Mouse (Mus musculus): ENCODE results near the gene Eml4. TPM values are rescaled to one million over a fixed set of nuclear protein-coding genes. Genes with fewer than 3 reads are reported as not detected.

The Eml4 gene
- total and polyA plus RNA-seq, 2 experiments from 2014 or later, result 20.1 to 56.1 TPM

GRCm38 (mm10) chr17:83379791-83380190 lies 29.1 kb downstream of the Eml4 start:
- no peak for ATAC-seq (ENCODE audit: low FRiP score)
- DNase-seq (ENCODE audit: low spot score), result no peak
- no peak for TF ChIP-seq CTCF (IDR thresholded peaks at IDR 0.05)
- Histone ChIP-seq H3K4me3 (ENCODE audit: low read depth, low read length) (no peak overlapping the region), H3K27me3 (ENCODE audit: insufficient read depth, low read length) (no peaks in the 10 kb centered on the region), H3K27ac (ENCODE audit: low read depth, low read length) (no peak overlapping the region), H3K9ac (replicated peaks; ENCODE audit: low read length, poor library complexity, severe bottlenecking) (no peak overlapping the region), H3K4me1 (ENCODE audit: insufficient read depth, low read length) (0 out of 2 replicates have a peak, but pooled peaks cover 4% of the 10 kb centered on the region), H3K36me3 (ENCODE audit: insufficient read depth, low read length) (no peaks in the 10 kb centered on the region), H3K9me3 (ENCODE audit: low read length) (no peaks in the 10 kb centered on the region), H3K4me2 (ENCODE audit: low read depth, low read length, poor library complexity, severe bottlenecking) (no peak overlapping the region)
- 85% methylated on average over 3 of the region's 3 CpGs for WGBS

- ATAC-seq (ENCODE audit: low FRiP score) (no peak), DNase-seq (ENCODE audit: low spot score) (no peak)
- no peak overlapping the region for H3K27ac ChIP-seq (ENCODE audit: low read depth, low read length)
- H3K4me2 ChIP-seq (ENCODE audit: low read depth, low read length, poor library complexity, severe bottlenecking), result no peak overlapping the region
- TF ChIP-seq CTCF (IDR thresholded peaks at IDR 0.05), result no peak
- no peaks in the 10 kb centered on the region for H3K27me3 ChIP-seq (ENCODE audit: insufficient read depth, low read length)
- no peaks in the 10 kb centered on the region for H3K9me3 ChIP-seq (ENCODE audit: low read length)
- no peak overlapping the region for H3K4me3 ChIP-seq (ENCODE audit: low read depth, low read length)
- H3K4me1 ChIP-seq (ENCODE audit: insufficient read depth, low read length), result 0 out of 2 replicates have a peak, but pooled peaks cover 4% of the 10 kb centered on the region
- no peak overlapping the region for H3K9ac ChIP-seq (replicated peaks; ENCODE audit: low read length, poor library complexity, severe bottlenecking)
- H3K36me3 ChIP-seq (ENCODE audit: insufficient read depth, low read length), result no peaks in the 10 kb centered on the region
- 91% methylated on average over 5 of the region's 5 CpGs for WGBS
These were observed 32.0 kb downstream of the Eml4 start for GRCm38 (mm10) chr17:83382752-83383151.

GRCm38 (mm10) chr17:83384981-83385380 lies 34.2 kb downstream of the Eml4 start:
- no peak overlapping the region for H3K4me2 ChIP-seq (ENCODE audit: low read depth, low read length, poor library complexity, severe bottlenecking)
- no peak for TF ChIP-seq CTCF (IDR thresholded peaks at IDR 0.05)
- H3K4me1 ChIP-seq (ENCODE audit: insufficient read depth, low read length), result no peaks in the 10 kb centered on the region
- H3K36me3 ChIP-seq (ENCODE audit: insufficient read depth, low read length), result no peaks in the 10 kb centered on the region
- DNase-seq (ENCODE audit: low spot score), result no peak
- H3K9ac ChIP-seq (replicated peaks; ENCODE audit: low read length, poor library complexity, severe bottlenecking), result no peak overlapping the region
- H3K4me3 ChIP-seq (ENCODE audit: low read depth, low read length), result no peak overlapping the region
- 90% methylated on average over 2 of the region's 2 CpGs for WGBS
- no peak for ATAC-seq (ENCODE audit: low FRiP score)
- no peaks in the 10 kb centered on the region for H3K27me3 ChIP-seq (ENCODE audit: insufficient read depth, low read length)
- no peaks in the 10 kb centered on the region for H3K9me3 ChIP-seq (ENCODE audit: low read length)
- H3K27ac ChIP-seq (ENCODE audit: low read depth, low read length), result no peak overlapping the region

- Histone ChIP-seq H3K36me3 (ENCODE audit: insufficient read depth, low read length) (no peaks in the 10 kb centered on the region), H3K9me3 (ENCODE audit: low read length) (no peaks in the 10 kb centered on the region), H3K27ac (ENCODE audit: low read depth, low read length) (no peak overlapping the region), H3K4me1 (ENCODE audit: insufficient read depth, low read length) (no peaks in the 10 kb centered on the region), H3K4me3 (ENCODE audit: low read depth, low read length) (no peak overlapping the region), H3K4me2 (ENCODE audit: low read depth, low read length, poor library complexity, severe bottlenecking) (no peak overlapping the region), H3K27me3 (ENCODE audit: insufficient read depth, low read length) (no peaks in the 10 kb centered on the region), H3K9ac (replicated peaks; ENCODE audit: low read length, poor library complexity, severe bottlenecking) (no peak overlapping the region)
- DNase-seq (ENCODE audit: low spot score) (no peak), ATAC-seq (ENCODE audit: low FRiP score) (no peak)
- 83% methylated on average over 3 of the region's 3 CpGs for WGBS
- peak; percentile 18; the same call in 1 of the 2 replicates for TF ChIP-seq CTCF (IDR thresholded peaks at IDR 0.05)
These were observed 36.4 kb downstream of the Eml4 start for GRCm38 (mm10) chr17:83387161-83387560.

GRCm38 (mm10) chr17:83394013-83394412 lies 43.3 kb downstream of the Eml4 start:
- Histone ChIP-seq H3K27ac (ENCODE audit: low read depth, low read length) (no peak overlapping the region), H3K4me3 (ENCODE audit: low read depth, low read length) (no peak overlapping the region), H3K4me2 (ENCODE audit: low read depth, low read length, poor library complexity, severe bottlenecking) (no peak overlapping the region), H3K27me3 (ENCODE audit: insufficient read depth, low read length) (no peaks in the 10 kb centered on the region), H3K9me3 (ENCODE audit: low read length) (no peaks in the 10 kb centered on the region), H3K9ac (replicated peaks; ENCODE audit: low read length, poor library complexity, severe bottlenecking) (no peak overlapping the region), H3K36me3 (ENCODE audit: insufficient read depth, low read length) (no peaks in the 10 kb centered on the region), H3K4me1 (ENCODE audit: insufficient read depth, low read length) (no peaks in the 10 kb centered on the region)
- TF ChIP-seq CTCF (IDR thresholded peaks at IDR 0.05), result no peak
- DNase-seq (ENCODE audit: low spot score) (no peak), ATAC-seq (ENCODE audit: low FRiP score) (no peak)
- WGBS, result 88% methylated on average over 3 of the region's 3 CpGs

- no peak overlapping the region for H3K4me3 ChIP-seq (ENCODE audit: low read depth, low read length)
- DNase-seq (ENCODE audit: low spot score), result no peak
- H3K9ac ChIP-seq (replicated peaks; ENCODE audit: low read length, poor library complexity, severe bottlenecking), result no peak overlapping the region
- H3K9me3 ChIP-seq (ENCODE audit: low read length), result no peaks in the 10 kb centered on the region
- ATAC-seq (ENCODE audit: low FRiP score), result no peak
- 54% methylated on average over 6 of the region's 6 CpGs for WGBS
- no peaks in the 10 kb centered on the region for H3K27me3 ChIP-seq (ENCODE audit: insufficient read depth, low read length)
- 0 out of 2 replicates have a peak overlapping the region, but pooled peaks have one; percentile 32 for H3K27ac ChIP-seq (ENCODE audit: low read depth, low read length)
- no peak overlapping the region for H3K4me2 ChIP-seq (ENCODE audit: low read depth, low read length, poor library complexity, severe bottlenecking)
- H3K4me1 ChIP-seq (ENCODE audit: insufficient read depth, low read length), result no peaks in the 10 kb centered on the region
- no peak for TF ChIP-seq CTCF (IDR thresholded peaks at IDR 0.05)
- no peaks in the 10 kb centered on the region for H3K36me3 ChIP-seq (ENCODE audit: insufficient read depth, low read length)
These were observed 46.9 kb downstream of the Eml4 start for GRCm38 (mm10) chr17:83397571-83398100.
